Mouse (Mus musculus): ENCODE measurements around the gene AY761185. TPM values are rescaled to one million over a fixed set of nuclear protein-coding genes. Genes with fewer than 3 reads are reported as not detected.
"Not testable (repeated sequence)": the region's sequence is repeated elsewhere in the genome, so short reads cannot be mapped to it uniquely, and the experiment has no call there.

The AY761185 gene
- not detected in 2 replicates for total RNA-seq (2014; fragmentation: Nextera tagmentation)
- total RNA-seq (2017): not detected in 2 replicates
- not detected in 2 replicates for polyA plus RNA-seq (2012)

DNA sequence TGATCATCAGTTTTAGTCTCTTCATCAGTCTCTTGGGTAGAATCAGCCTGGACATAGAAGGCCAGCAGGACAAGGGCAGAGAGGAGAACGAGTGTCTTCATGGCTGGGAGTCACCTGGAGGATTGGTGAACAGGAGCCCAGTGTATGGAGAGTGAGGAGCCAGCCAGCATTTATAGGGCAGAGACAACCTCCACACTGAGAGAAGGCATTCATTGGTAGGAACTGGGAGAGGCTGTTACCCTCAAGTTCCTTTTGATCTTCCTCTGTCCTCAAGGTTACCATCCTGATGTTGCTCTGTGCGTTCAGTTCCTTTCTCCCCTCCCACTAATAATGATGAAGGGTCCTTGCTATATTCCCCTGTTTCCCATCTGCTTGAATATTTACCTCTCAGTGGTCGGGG is at the start of gene AY761185:
Gene AY761185, minus strand, starts transcription at position 101 of the 400 bp plus-strand sequence.
- Histone ChIP-seq H3K36me3 (replicated peaks) (no peaks in the 10 kb centered on the region), H3K4me3 (ENCODE audit: low read depth, low read length) (no peak within 1 kb of the TSS), H3K9me3 (replicated peaks) (no peaks in the 10 kb centered on the region), H3K27me3 (ENCODE audit: insufficient read depth, low read length) (no peaks in the 10 kb centered on the region), H3K4me1 (ENCODE audit: insufficient read depth, low read depth, low read length) (no peaks in the 10 kb centered on the region)
- ATAC-seq (ENCODE audit: extremely low read depth, insufficient number of reproducible peaks, low FRiP score, poor library complexity, severe bottlenecking) (no peak), DNase-seq (ENCODE audit: low spot score) (no peak)
- TF ChIP-seq CTCF (IDR thresholded peaks at IDR 0.05; ENCODE audit: low read depth, low read length): no peak
- no peak for TF ChIP-seq TAL1 (conservative IDR thresholded peaks at IDR 0.05; ENCODE audit: low read depth, low read length)
- TF ChIP-seq GATA2 (IDR thresholded peaks at IDR 0.05; ENCODE audit: borderline replicate concordance, low read depth, low read length): no peak
- no peak for TF ChIP-seq GATA1 (IDR thresholded peaks at IDR 0.05; ENCODE audit: borderline replicate concordance, low read length)
- no peak for TF ChIP-seq POLR2AphosphoS5 (IDR thresholded peaks at IDR 0.05; ENCODE audit: insufficient replicate concordance, low read depth, low read length)

DNA sequence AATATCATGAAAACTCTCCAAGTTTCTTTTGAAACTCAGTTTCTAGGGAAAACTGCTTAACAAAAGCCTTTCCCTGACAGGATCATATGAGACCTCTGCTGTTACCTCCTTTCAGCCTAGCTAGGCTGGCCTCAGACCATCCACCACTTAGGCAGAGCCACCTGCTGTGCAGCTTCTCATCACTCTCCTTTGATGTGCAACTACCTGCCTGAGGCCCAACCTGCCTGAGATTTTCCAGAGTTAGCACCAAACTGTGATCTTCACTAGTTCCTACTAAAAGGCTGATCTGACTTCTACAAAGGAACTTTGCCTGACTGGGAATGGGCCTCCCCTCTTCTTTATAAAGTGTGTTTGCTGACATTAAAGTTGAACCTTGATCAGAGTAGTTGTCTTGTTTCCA is 49.5 kb upstream of the AY761185 start:
- not testable (repeated sequence) for DNase-seq (ENCODE audit: low spot score); H3K36me3 ChIP-seq (replicated peaks); H3K27me3 ChIP-seq (ENCODE audit: insufficient read depth, low read length); H3K4me1 ChIP-seq (ENCODE audit: insufficient read depth, low read depth, low read length); ATAC-seq (ENCODE audit: extremely low read depth, insufficient number of reproducible peaks, low FRiP score, poor library complexity, severe bottlenecking); H3K9me3 ChIP-seq (replicated peaks); H3K4me3 ChIP-seq (ENCODE audit: low read depth, low read length)

DNA sequence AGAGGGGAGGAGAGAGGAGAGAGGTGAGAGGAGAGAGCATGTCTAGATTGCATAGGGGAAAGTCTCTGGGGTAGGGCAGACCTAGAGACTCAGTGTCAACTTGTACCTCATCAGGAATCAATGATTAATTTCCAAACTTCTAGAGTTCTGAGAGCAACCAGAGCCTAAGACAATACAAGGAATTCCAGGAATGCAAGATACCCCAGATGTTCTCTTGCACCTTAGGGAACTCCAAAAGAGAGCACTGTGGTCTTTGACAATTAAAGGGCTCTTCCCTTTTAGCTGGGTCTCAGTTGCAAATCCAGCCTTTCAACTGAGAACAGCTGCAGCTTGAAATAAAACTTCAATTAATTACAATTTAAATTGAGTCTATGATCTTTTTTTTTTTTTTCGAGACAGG is 35.3 kb upstream of the AY761185 start:
- TF ChIP-seq CTCF (IDR thresholded peaks at IDR 0.05; ENCODE audit: low read depth, low read length): no peak
- TF ChIP-seq TAL1 (conservative IDR thresholded peaks at IDR 0.05; ENCODE audit: low read depth, low read length): no peak
- TF ChIP-seq GATA1 (IDR thresholded peaks at IDR 0.05; ENCODE audit: borderline replicate concordance, low read length): no peak
- no peak for TF ChIP-seq POLR2AphosphoS5 (IDR thresholded peaks at IDR 0.05; ENCODE audit: insufficient replicate concordance, low read depth, low read length)
- no peak for TF ChIP-seq GATA2 (IDR thresholded peaks at IDR 0.05; ENCODE audit: borderline replicate concordance, low read depth, low read length)
- no peak for ATAC-seq (ENCODE audit: extremely low read depth, insufficient number of reproducible peaks, low FRiP score, poor library complexity, severe bottlenecking)
- Histone ChIP-seq H3K36me3 (replicated peaks) (no peaks in the 10 kb centered on the region), H3K4me3 (ENCODE audit: low read depth, low read length) (no peak overlapping the region), H3K27me3 (ENCODE audit: insufficient read depth, low read length) (no peaks in the 10 kb centered on the region; the same call in 1 of the 2 replicates), H3K9me3 (replicated peaks) (peaks cover 4% of the 10 kb centered on the region), H3K4me1 (ENCODE audit: insufficient read depth, low read depth, low read length) (no peaks in the 10 kb centered on the region)
- no peak for DNase-seq (ENCODE audit: low spot score)

DNA sequence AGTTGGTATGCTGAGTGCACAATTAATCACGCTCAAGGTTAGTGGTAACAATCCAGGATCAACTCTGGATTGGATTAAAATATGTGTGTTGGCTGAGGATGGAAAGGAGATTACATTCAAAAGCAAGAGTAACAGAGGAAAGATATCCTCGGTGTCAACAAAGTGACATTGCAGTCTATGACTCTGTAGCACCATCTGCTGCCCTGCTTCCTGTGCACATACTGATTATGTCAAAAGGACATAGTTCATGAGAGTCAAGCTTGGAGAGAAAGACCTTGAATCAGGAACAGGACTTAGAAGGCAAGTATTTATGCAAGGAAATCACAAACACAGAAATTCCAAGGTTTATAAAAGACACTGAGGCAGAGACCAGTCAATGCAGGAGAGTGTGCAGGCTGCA is 20.0 kb upstream of the AY761185 start:
- Histone ChIP-seq H3K4me1 (ENCODE audit: insufficient read depth, low read depth, low read length) (no peaks in the 10 kb centered on the region), H3K27me3 (ENCODE audit: insufficient read depth, low read length) (no peaks in the 10 kb centered on the region), H3K9me3 (replicated peaks) (no peaks in the 10 kb centered on the region), H3K4me3 (ENCODE audit: low read depth, low read length) (no peak overlapping the region), H3K36me3 (replicated peaks) (no peaks in the 10 kb centered on the region)
- ATAC-seq (ENCODE audit: extremely low read depth, insufficient number of reproducible peaks, low FRiP score, poor library complexity, severe bottlenecking) (no peak), DNase-seq (ENCODE audit: low spot score) (no peak)
- no peak for TF ChIP-seq CTCF (IDR thresholded peaks at IDR 0.05; ENCODE audit: low read depth, low read length)
- TF ChIP-seq GATA2 (IDR thresholded peaks at IDR 0.05; ENCODE audit: borderline replicate concordance, low read depth, low read length): no peak
- TF ChIP-seq GATA1 (IDR thresholded peaks at IDR 0.05; ENCODE audit: borderline replicate concordance, low read length): no peak
- TF ChIP-seq TAL1 (conservative IDR thresholded peaks at IDR 0.05; ENCODE audit: low read depth, low read length): no peak
- TF ChIP-seq POLR2AphosphoS5 (IDR thresholded peaks at IDR 0.05; ENCODE audit: insufficient replicate concordance, low read depth, low read length): no peak

DNA sequence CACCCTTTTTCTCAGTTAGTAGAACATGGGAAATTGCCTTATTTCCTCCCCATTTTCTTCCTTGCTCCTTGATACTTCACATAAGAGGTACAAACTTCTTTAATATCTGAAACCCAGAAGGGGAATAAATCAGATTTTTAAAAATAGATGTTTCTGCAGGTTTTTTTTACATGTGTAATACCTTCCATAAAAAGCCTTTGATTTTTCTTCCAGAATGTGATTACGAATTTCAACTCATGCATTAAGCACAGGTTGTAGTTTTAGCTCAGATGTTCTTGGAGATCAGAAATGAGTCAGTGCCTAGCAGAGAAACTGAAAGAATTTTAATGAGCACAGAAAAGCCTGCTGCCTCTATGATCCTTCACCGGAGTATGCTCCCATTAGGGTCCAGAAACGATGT is 22.5 kb downstream of the AY761185 start, which contains the start of gene Gm6040:
Gene Gm6040, minus strand, starts transcription at position 101 of the 400 bp plus-strand sequence.
- H3K4me1 ChIP-seq (ENCODE audit: insufficient read depth, low read depth, low read length): no peaks in the 10 kb centered on the region
- no peak for ATAC-seq (ENCODE audit: extremely low read depth, insufficient number of reproducible peaks, low FRiP score, poor library complexity, severe bottlenecking)
- H3K36me3 ChIP-seq (replicated peaks): no peaks in the 10 kb centered on the region

DNA sequence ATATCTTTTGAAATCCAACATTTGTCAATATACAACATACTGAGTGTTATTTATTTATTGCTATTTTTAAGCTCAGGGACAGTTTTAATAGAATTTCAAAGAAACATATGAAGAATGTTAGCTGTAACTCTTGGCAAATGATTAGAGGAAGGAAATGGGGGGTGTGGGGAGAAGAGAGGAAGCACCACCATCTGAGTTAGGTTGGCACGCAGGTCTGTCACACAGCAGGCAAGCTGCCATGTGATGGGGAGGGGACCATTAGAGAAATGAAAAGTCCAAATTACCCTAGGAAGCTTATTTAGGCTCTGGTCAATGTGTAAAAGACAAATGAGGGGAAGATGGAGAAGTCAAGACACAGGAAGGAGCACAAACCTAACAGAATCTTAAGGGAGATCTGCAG is 32.2 kb downstream of the AY761185 start:
- Histone ChIP-seq H3K4me1 (ENCODE audit: insufficient read depth, low read depth, low read length) (no peaks in the 10 kb centered on the region), H3K9me3 (replicated peaks) (no peaks in the 10 kb centered on the region), H3K27me3 (ENCODE audit: insufficient read depth, low read length) (0 out of 2 replicates have a peak, but pooled peaks cover 3% of the 10 kb centered on the region), H3K4me3 (ENCODE audit: low read depth, low read length) (no peak overlapping the region), H3K36me3 (replicated peaks) (no peaks in the 10 kb centered on the region)
- TF ChIP-seq CTCF (IDR thresholded peaks at IDR 0.05; ENCODE audit: low read depth, low read length) (no peak), POLR2AphosphoS5 (IDR thresholded peaks at IDR 0.05; ENCODE audit: insufficient replicate concordance, low read depth, low read length) (no peak), GATA2 (IDR thresholded peaks at IDR 0.05; ENCODE audit: borderline replicate concordance, low read depth, low read length) (no peak), GATA1 (IDR thresholded peaks at IDR 0.05; ENCODE audit: borderline replicate concordance, low read length) (no peak), TAL1 (conservative IDR thresholded peaks at IDR 0.05; ENCODE audit: low read depth, low read length) (no peak)
- no peak for ATAC-seq (ENCODE audit: extremely low read depth, insufficient number of reproducible peaks, low FRiP score, poor library complexity, severe bottlenecking)
- no peak for DNase-seq (ENCODE audit: low spot score)

More for the DNA sequence above, 22.5 kb downstream of the AY761185 start, which contains the start of gene Gm6040:
- 0 out of 2 replicates have a peak, but pooled peaks cover 2% of the 10 kb centered on the region for H3K27me3 ChIP-seq (ENCODE audit: insufficient read depth, low read length)
- TF ChIP-seq TAL1 (conservative IDR thresholded peaks at IDR 0.05; ENCODE audit: low read depth, low read length) (no peak), CTCF (IDR thresholded peaks at IDR 0.05; ENCODE audit: low read depth, low read length) (no peak), GATA2 (IDR thresholded peaks at IDR 0.05; ENCODE audit: borderline replicate concordance, low read depth, low read length) (no peak), GATA1 (IDR thresholded peaks at IDR 0.05; ENCODE audit: borderline replicate concordance, low read length) (no peak), POLR2AphosphoS5 (IDR thresholded peaks at IDR 0.05; ENCODE audit: insufficient replicate concordance, low read depth, low read length) (no peak)
- no peaks in the 10 kb centered on the region for H3K9me3 ChIP-seq (replicated peaks)
- no peak within 1 kb of the TSS for H3K4me3 ChIP-seq (ENCODE audit: low read depth, low read length)
- no peak for DNase-seq (ENCODE audit: low spot score)
